Mouse (Mus musculus): ENCODE data around the gene Lrrc2. TPM values are rescaled to one million over a fixed set of nuclear protein-coding genes. Genes with fewer than 3 reads are reported as not detected.
A peak's percentile ranks its signal among the peaks of the same experiment; 100 is the strongest.

The Lrrc2 gene
- polyA plus RNA-seq, 1 experiment from 2014 or later: not detected

GRCm38 (mm10) chr9:110931573-110931972 is 19.8 kb upstream of the Lrrc2 start:
- no peaks in the 10 kb centered on the region for H3K27me3 ChIP-seq
- ATAC-seq (ENCODE audit: low FRiP score, low read depth): no peak
- no peaks in the 10 kb centered on the region; the same call in 1 of the 2 replicates for H3K4me1 ChIP-seq
- no peaks in the 10 kb centered on the region for H3K36me3 ChIP-seq
- no peaks in the 10 kb centered on the region for H3K9me3 ChIP-seq
- no peak overlapping the region for H3K4me2 ChIP-seq (replicated peaks)
- H3K4me3 ChIP-seq: no peak overlapping the region
- WGBS: 72% methylated on average over 6 of the region's 6 CpGs
- H3K9ac ChIP-seq (replicated peaks): no peak overlapping the region
- H3K27ac ChIP-seq (replicated peaks): no peak overlapping the region

GRCm38 (mm10) chr9:110933850-110934437 is 17.4 kb upstream of the Lrrc2 start:
- Histone ChIP-seq H3K4me2 (replicated peaks) (no peak overlapping the region), H3K9me3 (no peaks in the 10 kb centered on the region), H3K4me1 (no peaks in the 10 kb centered on the region; the same call in 1 of the 2 replicates), H3K4me3 (no peak overlapping the region), H3K27me3 (no peaks in the 10 kb centered on the region), H3K27ac (replicated peaks) (no peak overlapping the region), H3K36me3 (no peaks in the 10 kb centered on the region), H3K9ac (replicated peaks) (no peak overlapping the region)
- WGBS: 81% methylated on average over 12 of the region's 12 CpGs
- no peak for ATAC-seq (ENCODE audit: low FRiP score, low read depth)

- no peaks in the 10 kb centered on the region; the same call in 1 of the 2 replicates for H3K4me1 ChIP-seq
- no peaks in the 10 kb centered on the region for H3K27me3 ChIP-seq
- no peaks in the 10 kb centered on the region for H3K36me3 ChIP-seq
- no peak overlapping the region for H3K4me2 ChIP-seq (replicated peaks)
- no peak overlapping the region for H3K27ac ChIP-seq (replicated peaks)
- H3K9me3 ChIP-seq: no peaks in the 10 kb centered on the region
- no peak overlapping the region for H3K9ac ChIP-seq (replicated peaks)
- H3K4me3 ChIP-seq: no peak overlapping the region
- ATAC-seq (ENCODE audit: low FRiP score, low read depth): no peak
- WGBS: 83% methylated on average over 7 of the region's 7 CpGs
Observed at GRCm38 (mm10) chr9:110935941-110936340, 15.4 kb upstream of the Lrrc2 start.

GRCm38 (mm10) chr9:110937506-110938490 is 13.5 kb upstream of the Lrrc2 start:
- H3K27ac ChIP-seq (replicated peaks): no peak overlapping the region
- H3K9ac ChIP-seq (replicated peaks): no peak overlapping the region
- H3K27me3 ChIP-seq: no peaks in the 10 kb centered on the region
- ATAC-seq (ENCODE audit: low FRiP score, low read depth): no peak
- H3K4me1 ChIP-seq: no peaks in the 10 kb centered on the region; the same call in 1 of the 2 replicates
- H3K4me2 ChIP-seq (replicated peaks): no peak overlapping the region
- WGBS: 64% methylated on average over 12 of the region's 12 CpGs
- no peak overlapping the region for H3K4me3 ChIP-seq
- no peaks in the 10 kb centered on the region for H3K9me3 ChIP-seq
- H3K36me3 ChIP-seq: no peaks in the 10 kb centered on the region

- H3K4me1 ChIP-seq: peaks cover 20% of the 10 kb centered on the region
- WGBS: 32% methylated on average over 13 of the region's 13 CpGs
- H3K4me2 ChIP-seq (replicated peaks): no peak overlapping the region
- H3K9me3 ChIP-seq: no peaks in the 10 kb centered on the region
- H3K27me3 ChIP-seq: peaks cover 54% of the 10 kb centered on the region
- no peak overlapping the region for H3K27ac ChIP-seq (replicated peaks)
- no peaks in the 10 kb centered on the region for H3K36me3 ChIP-seq
- H3K4me3 ChIP-seq: no peak overlapping the region
- no peak overlapping the region for H3K9ac ChIP-seq (replicated peaks)
- ATAC-seq (ENCODE audit: low FRiP score, low read depth): no peak
Observed at GRCm38 (mm10) chr9:110944265-110944664, 7.1 kb upstream of the Lrrc2 start.

GRCm38 (mm10) chr9:110945343-110945742 is 6.0 kb upstream of the Lrrc2 start:
- Histone ChIP-seq H3K4me3 (no peak overlapping the region), H3K4me1 (peaks cover 20% of the 10 kb centered on the region), H3K9ac (replicated peaks) (no peak overlapping the region), H3K27ac (replicated peaks) (no peak overlapping the region), H3K4me2 (replicated peaks) (no peak overlapping the region), H3K27me3 (peaks cover 58% of the 10 kb centered on the region), H3K36me3 (no peaks in the 10 kb centered on the region), H3K9me3 (no peaks in the 10 kb centered on the region)
- no peak for ATAC-seq (ENCODE audit: low FRiP score, low read depth)
- WGBS: 23% methylated on average over 18 of the region's 18 CpGs

- Histone ChIP-seq H3K9ac (replicated peaks) (0 out of 2 replicates have a peak within 1 kb of the TSS, but pooled peaks have one; percentile 15), H3K27me3 (peaks cover 62% of the 10 kb centered on the region), H3K36me3 (no peaks in the 10 kb centered on the region), H3K4me2 (replicated peaks) (peak within 1 kb of the TSS; percentile 35), H3K4me1 (peaks cover 20% of the 10 kb centered on the region), H3K27ac (replicated peaks) (no peak within 1 kb of the TSS), H3K4me3 (no peak within 1 kb of the TSS; the same call in 1 of the 2 replicates), H3K9me3 (no peaks in the 10 kb centered on the region)
- WGBS: 10% methylated on average over 11 of the region's 11 CpGs
- no peak for ATAC-seq (ENCODE audit: low FRiP score, low read depth)
Observed at GRCm38 (mm10) chr9:110945926-110946325, 5.4 kb upstream of the Lrrc2 start, which contains the start of gene Tdgf1. TSS of gene Tdgf1 (minus strand) at chr9:110946158.

GRCm38 (mm10) chr9:110946548-110947044 is 4.7 kb upstream of the Lrrc2 start:
- Histone ChIP-seq H3K9ac (replicated peaks) (0 out of 2 replicates have a peak overlapping the region, but pooled peaks have one; percentile 15), H3K4me3 (no peak overlapping the region; the same call in 1 of the 2 replicates), H3K36me3 (no peaks in the 10 kb centered on the region), H3K4me1 (peaks cover 20% of the 10 kb centered on the region), H3K9me3 (no peaks in the 10 kb centered on the region), H3K27me3 (peaks cover 68% of the 10 kb centered on the region), H3K27ac (replicated peaks) (no peak overlapping the region), H3K4me2 (replicated peaks) (peak overlapping the region; percentile 35)
- 4% methylated on average over 20 of the region's 20 CpGs for WGBS
- no peak for ATAC-seq (ENCODE audit: low FRiP score, low read depth)

- ATAC-seq (ENCODE audit: low FRiP score, low read depth): 0 out of 2 replicates have a peak, but pooled peaks have one; percentile 30
- no peak overlapping the region for H3K9ac ChIP-seq (replicated peaks)
- no peaks in the 10 kb centered on the region for H3K9me3 ChIP-seq
- 2% methylated on average over 6 of the region's 6 CpGs for WGBS
- H3K27ac ChIP-seq (replicated peaks): no peak overlapping the region
- no peaks in the 10 kb centered on the region for H3K36me3 ChIP-seq
- peaks cover 20% of the 10 kb centered on the region for H3K4me1 ChIP-seq
- no peak overlapping the region for H3K4me3 ChIP-seq
- H3K27me3 ChIP-seq: peaks cover 75% of the 10 kb centered on the region
- H3K4me2 ChIP-seq (replicated peaks): peak overlapping the region; percentile 35
Observed at GRCm38 (mm10) chr9:110947261-110947661, 4.1 kb upstream of the Lrrc2 start.

- no peak overlapping the region for H3K9ac ChIP-seq (replicated peaks)
- 21% methylated on average over 6 of the region's 6 CpGs for WGBS
- peaks cover 20% of the 10 kb centered on the region for H3K4me1 ChIP-seq
- no peaks in the 10 kb centered on the region for H3K9me3 ChIP-seq
- peaks cover 82% of the 10 kb centered on the region for H3K27me3 ChIP-seq
- no peak overlapping the region for H3K27ac ChIP-seq (replicated peaks)
- no peak overlapping the region for H3K4me2 ChIP-seq (replicated peaks)
- no peak for ATAC-seq (ENCODE audit: low FRiP score, low read depth)
- no peaks in the 10 kb centered on the region for H3K36me3 ChIP-seq
- no peak overlapping the region for H3K4me3 ChIP-seq
Observed at GRCm38 (mm10) chr9:110947900-110948299, 3.4 kb upstream of the Lrrc2 start.

GRCm38 (mm10) chr9:110948813-110949310 is 2.5 kb upstream of the Lrrc2 start:
- Histone ChIP-seq H3K4me3 (no peak overlapping the region), H3K27me3 (peaks cover 77% of the 10 kb centered on the region), H3K4me2 (replicated peaks) (no peak overlapping the region), H3K9ac (replicated peaks) (no peak overlapping the region), H3K27ac (replicated peaks) (no peak overlapping the region), H3K9me3 (no peaks in the 10 kb centered on the region), H3K36me3 (no peaks in the 10 kb centered on the region), H3K4me1 (peaks cover 24% of the 10 kb centered on the region)
- ATAC-seq (ENCODE audit: low FRiP score, low read depth): no peak
- 65% methylated on average over 8 of the region's 8 CpGs for WGBS

GRCm38 (mm10) chr9:110950109-110950508 is 1.2 kb upstream of the Lrrc2 start:
- Histone ChIP-seq H3K9me3 (no peaks in the 10 kb centered on the region), H3K9ac (replicated peaks) (no peak overlapping the region), H3K4me3 (no peak overlapping the region), H3K27ac (replicated peaks) (no peak overlapping the region), H3K4me1 (peaks cover 24% of the 10 kb centered on the region), H3K27me3 (peaks cover 67% of the 10 kb centered on the region), H3K36me3 (no peaks in the 10 kb centered on the region), H3K4me2 (replicated peaks) (no peak overlapping the region)
- ATAC-seq (ENCODE audit: low FRiP score, low read depth): no peak
- WGBS: 94% methylated on average over 3 of the region's 3 CpGs
